Mouse (Mus musculus) testis, adult 2 months (tissue): ENCODE data around the gene Prdm1.

Experiments
- CTCF ChIP-seq: fragments of 200-500 bp; IDR thresholded peaks from 2 replicates; pipeline ENCODE4 v1.5.1; 2012; ENCODE audit warnings: low read depth, mild to moderate bottlenecking, inconsistent platforms, low read length, moderate library complexity; ENCODE audit not compliant: control insufficient read depth, insufficient read depth, insufficient replicate concordance
- POLR2A ChIP-seq: fragments of 200-500 bp; IDR thresholded peaks from 2 replicates; pipeline ENCODE4 v1.6.1; 2012; ENCODE audit warnings: low read depth, mild to moderate bottlenecking, inconsistent platforms, low read length, moderate library complexity; ENCODE audit not compliant: control insufficient read depth

GRCm38 (mm10) chr10:44447406-44448139, 80.7 kb downstream of the Prdm1 start:
- TF ChIP-seq CTCF, result no peak
- TF ChIP-seq POLR2A, result no peak
